ENCODE assay signal across 9 mouse cellular contexts in genomic region chr8:34688396-34689048, GRCm38 (mm10).
DNase-seq lines count a peak whose midpoint lies in the region; ATAC-seq and TF ChIP-seq lines count a peak whose summit lies in the region.
"Had no signal": no experiment of that assay in that cellular context is flagged by ENCODE, and none has a peak within 500 bp of the region (broad histone marks: within the 10 kb centered on the region; RNA-seq: fewer than 3 reads in every experiment).

No protein-coding gene starts in this region.

- intact Hi-C loops in heart, postnatal 14 days (cut with DNase I): no loop called here

- TF ChIP-seq EP300 in heart, postnatal 0 days (IDR thresholded peaks at IDR 0.05; ENCODE audit: low read depth): no peak

- H3K27me3 ChIP-seq in heart, postnatal 0 days (ENCODE audit: control insufficient read depth, insufficient read depth, low read length): 0 out of 2 replicates have a peak, but pooled peaks cover 12% of the 10 kb centered on the region
- peaks cover 7% of the 10 kb centered on the region; the same call in 1 of the 2 replicates for H3K27me3 ChIP-seq in forebrain, embryonic 13.5 days
- H3K27me3 ChIP-seq in liver, embryonic 16.5 days (ENCODE audit: control insufficient read depth, insufficient read depth, low read depth, low read length): no peaks in the 10 kb centered on the region
- H3K27me3 ChIP-seq in thymus, adult 2 months (ENCODE audit: control insufficient read depth, insufficient read depth, low read length): no peaks in the 10 kb centered on the region

- H3K9ac ChIP-seq in heart, postnatal 0 days (replicated peaks; ENCODE audit: low read depth, low read length): no peak overlapping the region
- H3K9ac ChIP-seq in forebrain, embryonic 13.5 days: no peak overlapping the region
- no peak overlapping the region for H3K9ac ChIP-seq in liver, embryonic 16.5 days (ENCODE audit: low read depth, low read length)
- H3K9ac ChIP-seq: liver, embryonic 14.5 days had no signal

- TF ChIP-seq CTCF in heart, postnatal 0 days (IDR thresholded peaks at IDR 0.05; ENCODE audit: low read depth): no peak
- TF ChIP-seq CTCF in thymus, adult 2 months (IDR thresholded peaks at IDR 0.05; ENCODE audit: borderline replicate concordance, control insufficient read depth, extremely low read depth, insufficient read depth, low read length, poor library complexity): no peak

- no peak for TF ChIP-seq POLR2A in thymus, adult 2 months (IDR thresholded peaks at IDR 0.05; ENCODE audit: control insufficient read depth, extremely low read depth, insufficient read depth, low read length, poor library complexity)

- DNase-seq in heart, postnatal 0 days (ENCODE audit: low spot score): no peak
- DNase-seq in heart, postnatal 14 days: no peak
- peak; percentile 74 for DNase-seq in R1 (ENCODE audit: low read depth, low spot score)
- DNase-seq in thymus, adult 2 months: no peak
- no peak for DNase-seq in cerebellum, postnatal 36 days
- no peak for DNase-seq in adrenal gland, adult 18-20 months (ENCODE audit: low spot score in 2 of 2)

- peaks cover 10% of the 10 kb centered on the region; the same call in 1 of the 2 replicates for H3K4me1 ChIP-seq in heart, postnatal 0 days (ENCODE audit: control insufficient read depth, insufficient read depth)
- peaks cover 31% of the 10 kb centered on the region for H3K4me1 ChIP-seq in forebrain, embryonic 13.5 days
- H3K4me1 ChIP-seq in liver, embryonic 16.5 days (ENCODE audit: control insufficient read depth, low read depth, low read length): no peaks in the 10 kb centered on the region
- H3K4me1 ChIP-seq in thymus, adult 2 months (replicated peaks; ENCODE audit: control insufficient read depth, insufficient read depth, low read length): peaks cover 21% of the 10 kb centered on the region

- H3K9me3 ChIP-seq in heart, postnatal 0 days (replicated peaks; ENCODE audit: control insufficient read depth, low read length): no peaks in the 10 kb centered on the region
- no peaks in the 10 kb centered on the region for H3K9me3 ChIP-seq in forebrain, embryonic 13.5 days (replicated peaks)
- no peaks in the 10 kb centered on the region for H3K9me3 ChIP-seq in liver, embryonic 16.5 days (replicated peaks; ENCODE audit: control insufficient read depth, low read length)

- WGBS in heart, postnatal 0 days: 76% methylated on average over 20 of the region's 20 CpGs
- WGBS in forebrain, embryonic 13.5 days: 54% methylated on average over 20 of the region's 20 CpGs
- 58% methylated on average over 20 of the region's 20 CpGs for WGBS in liver, embryonic 16.5 days (ENCODE audit: insufficient replicate concordance)
- WGBS in thymus, adult 2 months: 73% methylated on average over 20 of the region's 20 CpGs

- H3K4me3 ChIP-seq in heart, postnatal 0 days (ENCODE audit: low read depth, low read length): no peak overlapping the region
- no peak overlapping the region; the same call in 1 of the 2 replicates for H3K4me3 ChIP-seq in forebrain, embryonic 13.5 days
- no peak overlapping the region for H3K4me3 ChIP-seq in liver, embryonic 16.5 days (ENCODE audit: low read depth, low read length)
- no peak overlapping the region for H3K4me3 ChIP-seq in thymus, adult 2 months (ENCODE audit: control insufficient read depth, insufficient read depth, low read length)

- no peaks in the 10 kb centered on the region for H3K36me3 ChIP-seq in heart, postnatal 0 days (replicated peaks; ENCODE audit: control insufficient read depth, insufficient read depth, low read length)
- H3K36me3 ChIP-seq in forebrain, embryonic 13.5 days (ENCODE audit: poor library complexity, severe bottlenecking): no peaks in the 10 kb centered on the region
- H3K36me3 ChIP-seq in liver, embryonic 16.5 days (ENCODE audit: control insufficient read depth, insufficient read depth): no peaks in the 10 kb centered on the region
- no peaks in the 10 kb centered on the region for H3K36me3 ChIP-seq in thymus, adult 2 months (ENCODE audit: control insufficient read depth, insufficient read depth, low read length)

- H3K4me2 ChIP-seq in heart, postnatal 0 days (ENCODE audit: low read depth, low read length): 0 out of 2 replicates have a peak overlapping the region, but pooled peaks have one; percentile 56
- peak overlapping the region; percentile 53 for H3K4me2 ChIP-seq in forebrain, embryonic 13.5 days
- 0 out of 2 replicates have a peak overlapping the region, but pooled peaks have one; percentile 34 for H3K4me2 ChIP-seq in liver, embryonic 16.5 days (ENCODE audit: low read depth, low read length)

- no peak overlapping the region for H3K27ac ChIP-seq in heart, postnatal 0 days (ENCODE audit: low read depth)
- H3K27ac ChIP-seq in forebrain, embryonic 13.5 days: no peak overlapping the region
- H3K27ac ChIP-seq in liver, embryonic 16.5 days (ENCODE audit: low read length): no peak overlapping the region
- H3K27ac ChIP-seq in thymus, adult 2 months (ENCODE audit: control insufficient read depth, insufficient read depth, low read length): no peak overlapping the region
- H3K27ac ChIP-seq: liver, embryonic 14.5 days had no signal

- no peak for ATAC-seq in heart, postnatal 0 days (ENCODE audit: insufficient read depth, low read depth)
- ATAC-seq in forebrain, embryonic 13.5 days: peak; percentile 74
- no peak for ATAC-seq in liver, embryonic 16.5 days (ENCODE audit: low read depth)
